Mouse (Mus musculus): ENCODE results near the gene Gpm6a.

Gpm6a gene

DNA sequence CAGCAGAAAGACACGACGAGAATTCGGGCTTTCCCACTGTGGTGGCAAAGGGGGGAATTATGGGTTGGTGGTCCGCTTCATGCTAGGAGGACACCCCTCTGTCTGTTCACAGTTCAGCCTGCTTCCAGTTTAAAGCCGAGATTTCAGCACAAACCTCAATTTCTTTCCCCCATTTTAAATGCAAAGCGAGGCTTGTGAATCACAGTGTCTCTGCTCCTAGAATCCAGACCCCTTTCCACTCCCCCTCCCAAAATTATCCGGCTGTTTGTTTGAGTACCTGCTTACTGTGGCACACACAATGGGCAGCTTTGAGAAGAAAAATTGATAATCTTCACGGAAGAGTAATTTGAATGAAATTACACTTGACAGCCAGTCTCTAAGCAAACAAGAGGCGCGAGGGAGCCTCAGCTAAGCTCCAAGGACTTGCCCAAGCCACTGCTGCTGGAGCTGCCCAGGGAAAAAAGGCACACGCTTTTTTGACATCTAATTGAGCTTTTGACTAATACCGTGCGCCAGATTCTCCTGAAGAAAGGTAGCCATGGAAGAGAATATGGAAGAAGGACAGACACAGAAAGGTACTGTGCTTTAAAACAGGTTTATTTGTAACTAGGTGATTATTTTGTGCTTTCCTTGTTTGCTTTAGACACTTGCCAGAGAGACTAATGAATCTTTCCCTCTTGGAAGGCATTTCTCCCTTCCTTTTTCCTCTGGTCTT, at the start of gene Gpm6a:
Gene Gpm6a, plus strand, starts transcription at position 103 of the 715 bp plus-strand sequence.
- DNase-seq = peak; percentile 86

DNA sequence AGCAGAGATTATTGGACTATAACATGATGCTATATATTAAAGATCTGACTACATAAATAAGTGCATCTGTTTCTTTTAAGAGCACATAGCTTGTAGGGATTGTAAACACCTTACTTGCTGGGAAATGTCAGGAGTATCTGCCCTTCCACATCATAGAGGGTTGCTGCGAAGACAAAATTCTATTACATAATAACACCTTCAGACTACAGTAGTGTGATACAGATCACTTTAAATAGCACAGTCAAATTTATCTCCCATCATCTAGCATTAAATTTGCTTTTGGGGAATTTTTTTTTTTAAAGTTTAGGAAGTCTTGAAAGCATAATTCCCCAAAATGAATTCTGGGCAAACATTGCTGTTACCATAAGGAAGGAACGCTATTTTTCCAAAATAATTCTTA, 41.8 kb upstream of the Gpm6a start:
- no peak for DNase-seq

DNA sequence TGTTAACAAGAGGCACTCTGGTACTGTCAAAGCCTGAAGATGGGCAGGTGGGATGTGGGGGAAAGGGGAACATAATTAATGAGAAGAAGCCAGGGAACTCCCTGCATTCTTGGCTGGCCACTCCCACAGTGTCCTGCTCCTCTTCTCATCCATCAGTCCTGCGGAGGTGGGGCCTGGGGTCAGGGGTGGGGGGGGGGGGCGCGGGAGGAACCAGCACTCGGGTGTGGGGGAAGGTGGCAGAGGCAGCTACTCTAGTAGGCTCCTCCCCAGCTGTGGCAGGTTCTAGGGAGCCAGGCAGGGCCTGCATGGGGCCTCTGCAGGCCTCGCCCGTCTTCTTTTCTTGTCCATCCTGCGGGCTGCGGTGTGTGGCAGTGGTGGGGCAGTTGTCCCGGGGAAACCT, 36.9 kb upstream of the Gpm6a start:
- no peak for DNase-seq

DNA sequence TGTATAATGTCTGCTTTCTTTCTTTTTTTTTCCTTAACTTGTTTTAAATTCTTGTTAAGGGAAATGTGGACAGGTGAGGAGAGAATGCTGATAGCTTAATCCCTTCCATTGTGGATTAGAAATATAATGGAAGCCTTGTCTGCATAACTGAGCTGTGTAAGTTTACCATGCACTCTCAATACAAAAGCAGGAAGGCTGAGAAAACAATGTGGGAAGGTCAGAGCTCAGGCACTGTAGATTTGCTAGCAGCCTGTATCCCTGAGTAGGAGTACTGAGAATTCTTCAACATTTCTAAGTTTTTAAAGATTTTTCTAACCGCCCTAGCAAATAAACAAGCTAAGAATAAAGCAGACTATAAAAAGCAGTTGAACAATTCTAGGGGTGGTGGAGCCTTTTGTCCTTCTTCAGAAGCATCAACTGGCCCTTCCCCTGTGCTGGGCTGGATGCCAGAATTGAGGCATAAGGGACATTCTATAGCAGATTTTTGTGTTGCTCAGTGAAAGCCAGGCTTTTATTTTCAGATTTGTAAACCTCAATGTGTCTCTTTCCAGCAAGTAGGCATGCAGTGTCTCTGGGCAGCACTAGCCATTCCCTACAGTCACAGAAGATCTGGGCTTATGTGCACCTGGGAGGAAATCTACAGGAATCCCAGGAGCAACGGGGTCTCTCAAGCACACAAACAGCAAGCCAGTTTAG, 32.3 kb upstream of the Gpm6a start:
- DNase-seq = no peak

DNA sequence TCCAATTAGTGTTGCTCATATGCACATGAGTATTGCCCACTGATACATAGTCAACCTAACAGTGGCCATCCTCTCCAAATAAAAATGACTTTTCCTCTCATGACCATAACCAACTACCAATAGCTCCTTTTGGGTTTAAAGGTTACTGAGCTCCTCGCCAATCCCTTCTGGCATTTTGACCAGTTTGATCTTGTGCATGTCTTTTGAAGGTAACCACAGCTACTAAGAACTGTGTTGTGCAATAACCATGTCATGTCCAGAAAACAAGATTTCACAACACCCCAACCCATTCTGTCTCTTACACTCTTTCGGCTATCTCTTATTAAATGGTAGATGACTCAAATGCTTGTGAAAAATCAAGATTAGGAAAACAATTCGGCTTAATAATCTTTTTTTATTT, 29.7 kb upstream of the Gpm6a start:
- DNase-seq = no peak

DNA sequence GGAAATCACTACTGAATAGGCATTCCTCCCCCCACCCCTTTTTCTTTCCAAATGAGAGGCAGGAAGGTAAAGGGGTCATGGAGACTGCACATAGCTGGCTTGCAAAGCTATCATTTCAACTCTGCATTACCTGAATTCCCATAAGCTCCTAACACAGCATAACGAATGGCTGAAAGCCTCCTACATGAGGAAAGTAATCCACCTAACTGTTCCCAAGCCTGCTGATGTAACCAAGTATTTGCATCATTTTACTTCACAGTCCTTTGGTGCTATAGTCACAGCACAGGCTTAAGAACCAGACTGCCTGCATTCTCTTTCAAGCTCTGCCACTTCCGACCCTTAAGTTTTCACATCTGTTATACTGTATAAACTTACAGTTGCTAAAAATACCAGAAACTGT, 22.3 kb upstream of the Gpm6a start:
- no peak for DNase-seq

DNA sequence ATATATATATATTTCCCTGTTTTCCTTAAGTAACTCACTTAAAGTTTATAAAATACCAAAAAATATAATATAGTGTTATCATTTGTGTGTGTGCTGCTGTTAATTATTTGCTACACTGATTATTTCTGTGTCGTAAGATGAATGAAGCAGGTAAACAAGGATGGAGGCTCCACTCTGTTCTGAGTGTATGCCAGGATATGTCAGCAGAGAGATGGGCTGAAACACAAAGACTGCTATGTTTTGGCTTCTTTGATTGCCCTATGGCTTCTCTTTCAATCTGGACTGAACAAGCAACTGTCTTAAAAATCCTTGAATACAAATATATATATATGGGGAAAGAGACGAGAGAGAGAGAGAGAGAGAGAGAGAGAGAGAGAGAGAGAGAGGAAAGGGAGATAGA, 1.3 kb upstream of the Gpm6a start:
- peak; percentile 43 for DNase-seq

DNA sequence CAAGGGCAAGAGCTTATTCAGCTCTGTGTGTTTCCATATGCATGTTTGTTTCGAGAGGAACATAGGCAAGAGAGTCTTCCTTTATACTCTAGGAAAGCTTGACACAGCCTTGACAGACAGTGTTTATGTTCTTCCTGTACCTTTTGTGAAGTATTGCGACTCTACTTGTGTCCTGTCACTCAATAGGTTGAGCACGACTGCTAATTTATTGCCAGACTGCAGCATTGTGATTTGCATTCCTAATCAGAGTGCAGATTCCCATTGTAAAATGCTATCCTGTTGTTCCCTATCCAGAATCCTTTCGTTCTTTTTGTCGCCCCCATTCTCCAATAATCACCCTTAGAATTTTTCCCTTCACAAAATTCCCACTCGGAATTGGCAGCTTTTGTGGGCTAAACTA, 613 bp upstream of the Gpm6a start:
- DNase-seq = peak; percentile 68

DNA sequence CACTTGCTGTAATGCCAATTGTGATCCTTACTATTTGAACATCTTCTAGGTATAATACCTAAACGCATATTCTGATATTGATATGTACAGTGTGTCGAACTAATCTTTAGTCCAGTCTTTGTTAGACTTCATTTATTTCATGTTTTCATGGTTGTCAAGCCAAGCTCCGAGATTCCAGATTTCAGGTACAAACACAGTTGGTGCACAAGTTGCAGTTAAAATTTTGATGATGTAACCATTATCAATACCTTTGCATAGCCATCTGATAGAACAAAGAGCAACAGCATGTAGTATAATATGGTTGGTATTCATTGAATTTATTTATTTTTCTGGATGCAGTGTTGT, 785 bp downstream of the Gpm6a start:
- DNase-seq = no peak

DNA sequence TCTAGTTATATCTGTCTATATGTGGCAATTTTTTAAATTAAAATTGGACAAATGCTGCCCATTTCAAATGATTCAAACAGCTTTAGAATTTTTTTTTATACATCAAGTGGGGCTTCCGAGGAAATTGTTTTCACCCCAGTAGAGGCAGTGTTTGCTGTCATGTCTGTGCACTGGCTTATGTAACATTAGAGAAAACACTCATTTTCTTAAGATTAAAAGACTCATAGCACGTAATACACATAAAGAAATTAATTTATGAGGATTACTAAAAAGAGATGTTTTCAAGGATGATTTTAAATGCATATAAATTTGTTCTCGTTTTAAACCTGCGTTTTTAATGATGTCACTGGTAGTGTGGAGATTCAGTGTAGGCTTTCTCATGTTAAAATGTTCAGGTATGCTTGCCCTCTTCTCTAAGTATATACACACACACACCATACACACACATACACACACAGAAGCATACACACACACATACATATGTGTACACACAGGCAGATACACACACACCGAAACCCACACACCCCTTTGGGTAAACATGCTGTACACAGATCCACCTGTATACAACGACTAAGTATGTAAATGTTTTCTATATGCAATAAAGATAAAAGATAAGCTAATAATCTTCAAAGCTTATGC, 1.4 kb downstream of the Gpm6a start:
- DNase-seq = peak; percentile 84

DNA sequence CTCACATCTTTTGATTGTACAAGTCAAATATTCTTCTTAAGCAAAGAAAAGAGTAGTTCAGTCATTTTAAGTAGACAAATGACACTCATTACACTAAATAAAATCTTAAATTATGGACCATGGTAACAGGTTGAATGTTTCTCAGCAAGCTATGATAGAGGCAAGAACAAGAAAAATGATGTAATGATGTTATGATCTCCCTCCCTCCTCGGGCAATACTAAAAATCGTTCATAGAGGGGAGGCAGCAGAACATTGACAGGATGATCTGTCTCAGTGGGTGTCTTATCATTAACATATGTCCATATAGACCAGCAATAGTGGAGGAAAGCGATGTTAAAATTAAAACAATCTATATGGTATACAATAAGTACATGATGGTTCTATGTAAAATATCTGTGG, 2.1 kb downstream of the Gpm6a start:
- peak; percentile 85 for DNase-seq

DNA sequence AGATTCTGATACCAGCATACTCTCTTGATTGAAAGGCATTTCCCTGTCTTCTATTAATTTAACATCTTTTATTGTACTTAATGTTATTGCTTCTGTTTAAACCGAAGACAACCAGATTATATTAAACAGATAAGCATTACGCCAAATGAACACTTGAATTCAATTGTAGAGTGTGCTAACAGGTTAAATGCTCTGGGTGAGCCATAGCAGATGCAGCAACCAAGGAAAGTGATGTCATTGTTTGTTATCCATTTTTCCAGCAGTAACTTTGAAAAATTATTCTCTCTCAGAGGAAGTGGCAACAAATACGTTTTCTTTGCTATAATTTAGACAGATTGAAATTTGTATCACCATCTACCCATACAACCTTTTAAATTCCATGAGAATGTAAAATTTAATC, 2.9 kb downstream of the Gpm6a start:
- DNase-seq = no peak

DNA sequence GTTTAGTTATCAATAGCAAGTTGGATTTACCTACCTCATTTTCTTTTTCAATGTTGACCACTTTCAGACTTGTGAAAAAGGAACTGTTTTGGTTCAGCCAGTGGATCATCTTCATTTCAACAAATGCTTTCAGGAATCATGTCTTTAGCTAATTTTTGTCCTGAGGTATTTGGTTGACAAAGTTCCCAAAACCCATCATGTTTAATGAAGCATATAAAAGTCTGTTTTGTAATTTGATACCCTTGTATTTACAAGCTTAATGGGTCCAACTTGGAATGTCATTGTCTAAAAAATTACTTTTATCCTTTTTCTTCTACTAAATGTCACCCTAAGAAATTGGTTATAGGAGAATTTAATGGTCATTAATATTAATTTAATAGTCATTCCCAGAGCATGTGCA, 6.9 kb downstream of the Gpm6a start:
- peak; percentile 36 for DNase-seq

DNA sequence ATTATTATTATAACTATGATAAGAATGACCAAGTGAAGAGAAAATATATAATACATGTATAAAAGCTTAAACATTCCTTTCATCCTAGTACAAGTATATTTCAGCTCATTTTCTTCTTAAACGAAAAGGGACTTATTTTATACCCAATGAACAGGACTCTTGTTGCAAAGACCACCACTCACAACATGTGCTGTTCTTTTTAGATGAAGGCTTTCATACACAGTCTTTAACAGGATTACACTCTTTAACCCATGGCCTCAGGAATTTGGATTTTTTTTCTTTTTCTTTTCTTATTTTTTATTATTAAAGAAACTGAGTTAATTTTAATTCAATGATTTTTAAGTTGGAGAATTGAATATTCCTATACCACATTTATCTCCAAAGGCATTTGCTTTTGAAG, 20.4 kb downstream of the Gpm6a start:
- no peak for DNase-seq

DNA sequence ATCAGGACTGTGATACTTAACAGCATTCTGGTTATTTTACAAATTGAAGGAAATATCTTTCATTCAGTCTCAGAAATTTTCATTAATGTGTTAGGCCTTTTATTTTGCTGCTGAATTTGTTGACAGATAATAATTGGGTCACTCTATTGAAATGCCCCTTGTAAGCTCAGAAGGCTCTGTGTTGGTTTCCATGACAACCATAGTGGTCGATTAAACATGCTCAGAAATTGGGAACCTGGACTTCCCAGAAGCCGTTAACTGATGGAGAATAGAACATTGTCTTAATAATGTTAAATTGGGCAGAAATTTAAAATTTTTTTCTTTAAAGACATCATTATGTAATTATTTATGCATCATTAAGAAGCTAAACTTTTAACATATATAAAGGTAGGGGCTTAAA, 20.9 kb downstream of the Gpm6a start:
- peak; percentile 74 for DNase-seq

DNA sequence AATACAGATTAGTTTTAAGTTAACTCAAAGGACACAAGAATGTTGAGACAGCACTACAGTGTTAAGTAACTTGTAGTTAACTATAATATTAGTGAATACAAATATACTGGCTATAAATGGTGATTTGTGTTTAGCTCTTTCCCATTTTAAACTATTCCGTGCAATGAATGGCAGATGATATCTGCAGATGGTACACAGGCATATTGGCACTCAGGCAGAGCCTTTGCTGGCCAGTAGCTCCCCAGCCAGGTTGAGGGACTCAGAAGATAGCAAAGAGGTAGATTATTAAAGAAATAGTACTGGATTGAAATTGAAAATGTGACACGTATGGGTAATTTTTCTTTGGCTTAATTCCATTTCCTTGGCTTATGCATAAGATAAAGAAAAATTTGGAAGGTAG, 21.3 kb downstream of the Gpm6a start:
- DNase-seq = peak; percentile 89

DNA sequence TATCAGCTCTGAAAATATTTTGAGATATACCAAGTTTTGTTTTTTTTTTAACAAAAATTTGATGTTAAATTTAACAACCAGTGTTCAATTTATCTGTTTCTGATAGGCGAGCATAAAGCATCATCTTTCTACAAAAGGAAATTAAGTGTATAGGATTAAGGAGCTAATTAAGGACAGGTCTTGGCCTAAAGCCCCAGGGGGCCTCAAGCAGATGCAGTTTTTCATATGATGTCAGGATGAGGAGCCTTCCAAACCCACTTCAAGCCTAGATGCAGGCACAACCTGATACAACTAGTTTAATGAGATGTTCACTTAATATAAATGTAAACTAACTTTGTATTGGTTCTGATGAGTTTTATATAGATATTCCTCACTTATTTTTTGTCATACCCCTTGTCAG, 22.0 kb downstream of the Gpm6a start:
- DNase-seq = no peak

DNA sequence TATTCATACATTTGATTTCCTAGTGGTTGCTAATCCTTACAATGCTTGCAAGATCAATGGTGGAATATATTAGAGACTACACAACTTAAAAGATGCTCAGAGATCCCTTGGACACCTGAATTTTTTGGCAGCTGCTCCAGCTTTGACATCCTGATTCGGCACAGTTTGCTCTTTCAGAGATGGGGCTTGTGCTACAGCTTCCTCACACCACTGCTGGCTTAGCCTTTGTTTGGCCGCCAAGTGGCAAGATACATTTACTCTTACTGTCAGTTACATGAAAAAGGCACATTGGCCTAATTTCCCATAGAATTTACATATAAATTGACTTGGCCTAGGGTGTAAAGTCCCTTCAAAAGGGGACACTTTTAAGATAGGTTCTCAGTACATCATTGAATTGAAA, 32.1 kb downstream of the Gpm6a start:
- peak; percentile 57 for DNase-seq

DNA sequence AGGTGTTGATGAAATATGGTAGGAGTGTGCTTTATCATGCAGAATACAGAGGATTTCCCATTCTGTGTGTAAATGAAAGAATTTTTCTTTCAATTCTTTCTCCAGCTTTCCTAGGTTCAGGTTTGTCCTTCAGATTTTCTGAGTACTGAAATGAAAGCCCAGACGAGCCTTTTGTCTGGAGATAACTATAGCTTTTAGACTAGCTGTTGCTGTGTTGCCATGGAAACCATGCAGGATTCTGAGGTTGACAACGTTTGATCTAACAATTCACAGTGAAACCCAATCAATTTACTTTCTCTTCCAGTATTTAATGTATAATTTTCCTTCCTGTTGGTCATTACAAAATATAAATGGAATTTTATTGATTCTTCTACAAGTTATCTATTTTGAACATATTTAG, 34.5 kb downstream of the Gpm6a start:
- DNase-seq = no peak

DNA sequence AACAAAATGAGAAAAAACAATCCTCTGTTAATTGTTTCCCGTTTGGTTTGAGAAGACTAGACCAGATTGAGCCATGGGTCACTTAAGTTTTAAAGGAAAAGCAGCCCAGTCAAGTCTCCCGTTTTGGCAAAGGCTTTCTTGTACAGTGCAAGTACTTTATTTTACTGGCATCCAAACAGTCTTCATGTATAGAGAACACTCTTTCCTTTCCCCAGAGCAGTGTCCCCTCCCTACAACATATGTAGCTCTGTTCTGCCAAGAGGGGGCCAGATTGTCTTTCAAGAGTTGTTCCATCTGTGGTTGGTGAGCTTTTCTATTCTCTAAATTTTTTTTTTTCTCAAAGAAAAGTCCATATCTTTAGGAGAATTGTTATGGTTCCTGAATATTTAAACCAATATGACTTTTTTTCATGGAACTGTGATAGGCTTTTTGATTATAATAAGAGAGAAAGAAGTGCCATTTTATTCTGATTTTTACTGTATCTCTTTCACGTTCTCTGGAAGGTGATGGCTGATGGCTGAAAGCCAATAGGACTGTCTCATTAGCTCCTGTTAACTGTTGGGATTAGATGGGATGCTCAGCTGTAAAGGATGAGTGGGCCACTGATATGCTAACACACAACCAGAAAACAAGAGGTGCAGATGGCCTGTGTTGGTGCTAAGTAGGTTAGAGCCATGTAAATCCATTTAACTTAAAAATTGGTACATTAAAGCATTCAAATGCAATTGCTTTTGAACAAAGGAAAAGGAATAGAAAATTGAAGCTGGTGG, 37.4 kb downstream of the Gpm6a start:
- peak; percentile 85 for DNase-seq

DNA sequence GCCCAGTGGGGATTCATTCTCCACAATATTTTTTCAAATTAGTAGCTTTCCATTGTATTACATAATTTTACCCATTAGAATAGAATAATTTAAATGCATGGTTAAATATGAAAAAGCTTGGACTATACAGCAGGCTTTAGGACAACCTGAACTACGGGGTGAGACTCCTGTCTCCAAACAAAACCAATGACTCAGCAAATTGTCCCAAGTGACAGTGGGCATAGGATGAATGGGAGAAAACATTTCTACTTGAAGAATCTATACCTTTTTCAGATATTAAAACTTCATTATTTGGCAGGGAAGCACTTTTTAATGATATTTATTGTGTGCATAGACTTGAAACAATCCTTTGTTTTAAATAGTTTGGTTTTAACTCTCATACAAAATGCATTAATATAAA, 41.0 kb downstream of the Gpm6a start:
- no peak for DNase-seq

DNA sequence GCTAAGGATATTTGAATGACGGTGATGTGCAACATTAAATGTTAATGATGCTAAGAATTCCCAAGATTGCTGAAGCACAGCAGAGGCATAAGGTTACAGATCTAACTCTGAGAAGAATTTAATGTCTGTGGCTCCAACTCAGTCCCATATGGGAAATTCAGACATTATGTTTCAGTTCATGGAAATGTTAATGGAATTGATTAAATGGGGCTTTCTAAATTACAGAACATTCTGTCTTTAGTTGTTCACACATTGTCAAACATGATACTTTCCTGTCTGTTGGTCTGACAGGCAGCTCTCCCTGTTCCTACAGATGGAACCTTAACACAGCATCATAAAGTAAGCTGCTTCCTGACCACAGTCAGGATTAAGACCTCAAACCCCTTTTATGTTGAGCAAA, 47.8 kb downstream of the Gpm6a start:
- DNase-seq = no peak

DNA sequence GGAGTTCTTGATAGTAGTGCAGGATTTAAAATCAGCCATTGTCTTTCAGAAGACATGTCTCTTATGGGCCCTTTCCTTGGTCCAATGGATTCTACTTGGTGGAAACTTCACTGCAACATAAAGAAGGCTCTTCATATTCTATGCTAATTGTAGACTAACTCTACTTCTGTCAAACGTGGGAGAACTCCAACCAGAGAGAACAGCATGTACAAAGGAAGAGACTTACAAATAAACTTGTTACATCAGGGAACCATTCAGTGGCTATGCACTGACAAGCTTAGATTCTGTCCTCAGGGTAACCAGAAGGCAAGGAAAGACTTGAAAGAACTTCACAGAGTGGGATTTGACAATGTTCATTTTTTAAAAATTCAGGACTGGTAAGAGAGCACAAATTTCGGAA, 48.3 kb downstream of the Gpm6a start:
- DNase-seq = no peak

DNA sequence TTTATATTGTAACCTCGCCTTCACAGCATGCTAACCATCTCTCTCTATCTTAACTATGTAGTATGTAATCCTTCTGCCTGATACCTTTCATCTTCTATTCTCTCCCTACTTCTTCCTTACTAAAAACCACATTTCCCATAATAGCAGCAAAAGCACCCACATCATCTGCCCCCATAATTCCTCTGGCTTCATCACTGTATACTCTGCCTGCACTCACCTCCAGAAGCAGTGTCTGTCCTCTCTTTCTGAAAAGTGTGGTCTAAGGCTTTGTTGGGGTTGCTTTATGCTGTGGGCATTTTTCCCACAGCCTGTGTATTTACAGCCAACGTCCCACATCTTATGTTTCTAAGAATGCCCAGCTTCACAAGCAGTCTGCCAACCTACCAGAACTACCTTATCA, 57.6 kb downstream of the Gpm6a start:
- DNase-seq = no peak
